Mouse (Mus musculus) liver, adult 2 months (tissue): ENCODE data around the gene Flnb.

Source experiments
- CTCF ChIP-seq: fragments of 200-500 bp; IDR thresholded peaks from 2 replicates; pipeline ENCODE4 v1.5.1; 2011; ENCODE audit warnings: low read depth, low read length, control low read depth
- POLR2A ChIP-seq: fragments of 200-500 bp; IDR thresholded peaks from 2 replicates; pipeline ENCODE4 v1.6.1; 2011; ENCODE audit warnings: low read length, control low read depth; ENCODE audit not compliant: insufficient read depth; ENCODE audit errors: extremely low read depth

DNA sequence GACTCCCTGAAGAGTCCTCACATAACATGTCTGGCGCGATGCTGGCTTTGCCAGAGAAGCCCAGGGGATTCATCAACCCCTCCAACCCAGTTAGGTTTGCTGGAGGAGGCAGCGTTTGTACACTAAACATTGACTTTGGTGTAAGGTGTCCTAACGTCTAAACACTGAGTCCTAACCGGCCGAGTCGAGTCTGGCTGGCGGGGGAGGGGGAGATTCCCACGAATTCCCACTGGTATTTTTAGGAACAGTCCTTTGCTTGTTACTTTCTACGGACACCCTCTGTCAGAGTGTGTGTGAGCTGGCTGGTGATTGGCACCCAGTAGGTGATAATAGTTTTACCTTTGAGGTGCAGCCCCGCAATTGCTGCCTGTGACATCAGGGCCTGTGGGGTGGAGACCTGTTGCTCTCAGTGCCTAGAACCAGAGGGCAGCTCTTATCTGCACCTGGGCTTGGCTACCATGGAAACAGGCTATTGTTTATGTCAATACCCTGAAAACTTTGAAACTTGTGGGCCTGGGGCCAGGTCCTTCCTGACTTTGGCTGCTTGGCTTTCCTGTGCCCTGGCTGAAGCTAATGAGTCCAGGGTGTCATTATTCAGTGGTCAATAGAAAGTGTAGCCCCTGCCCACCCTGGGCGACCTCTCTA lies 135.0 kb downstream of the Flnb start:
- TF ChIP-seq POLR2A = no peak
- TF ChIP-seq CTCF = no peak
